Mouse (Mus musculus) urinary bladder, adult 2 months (tissue): ENCODE data around the gene Acbd6. TPM values are rescaled to one million over a fixed set of nuclear protein-coding genes. Genes with fewer than 3 reads are reported as not detected.

Experiments
- DNase-seq: peaks from one replicate; pipeline ENCODE4 v3.0.0; 2022; ENCODE audit warnings: low spot score
- polyA plus RNA-seq: library from polyadenylated mRNA; depleted of rRNA; stranded (reverse); fragments of >200 nt; gene quantifications from 2 replicates; pipeline ENCODE4 v1.2.3, GENCODE M21; 2012

Gene Acbd6
- polyA plus RNA-seq, 1 experiment, result 89.6 TPM

DNA sequence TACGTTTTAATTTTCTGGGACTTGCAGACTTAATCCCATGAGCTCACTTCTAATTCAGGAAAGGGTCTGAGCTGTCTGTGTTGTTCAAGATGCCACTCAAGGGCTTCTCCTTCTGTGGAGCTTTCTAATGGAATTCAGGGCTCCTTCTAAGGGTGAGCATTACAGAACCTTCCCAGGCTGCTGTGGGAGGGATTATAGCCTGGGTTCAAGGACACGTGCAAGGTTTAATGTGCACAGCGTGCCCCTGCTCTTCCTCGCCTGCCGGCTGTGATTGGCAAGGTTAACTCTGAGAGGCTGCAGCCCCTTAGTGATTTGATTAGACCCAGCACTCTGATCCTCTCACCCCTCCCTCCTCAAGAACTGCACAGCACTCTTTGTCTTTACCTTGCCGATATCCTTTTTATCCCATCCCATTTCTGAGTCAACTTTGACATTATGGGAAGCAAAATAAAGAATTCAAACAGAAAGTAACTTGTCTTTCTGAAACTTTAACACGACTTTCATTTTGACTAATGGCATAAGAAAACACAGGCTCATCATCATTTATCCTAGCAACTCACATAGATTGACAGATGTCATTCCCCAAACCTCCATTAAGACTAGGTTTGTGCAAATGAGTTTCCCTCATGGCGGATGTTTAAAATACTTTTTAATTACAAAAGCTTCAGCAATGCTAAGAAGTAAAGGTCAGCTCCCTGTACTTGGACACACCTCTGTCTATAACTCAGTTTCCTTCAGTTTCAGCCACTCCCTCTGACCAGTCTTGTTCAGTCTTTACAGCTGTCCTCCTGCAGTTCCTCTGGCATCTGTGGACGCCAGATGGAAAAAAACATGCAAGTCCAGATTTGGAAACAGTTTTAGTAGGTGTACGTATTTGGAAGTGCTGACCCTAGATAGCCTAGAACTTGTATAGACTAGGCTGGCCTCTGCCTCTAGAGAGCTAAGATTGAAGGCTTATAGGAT is 88.7 kb downstream of the Acbd6 start:
- DNase-seq, result no peak

DNA sequence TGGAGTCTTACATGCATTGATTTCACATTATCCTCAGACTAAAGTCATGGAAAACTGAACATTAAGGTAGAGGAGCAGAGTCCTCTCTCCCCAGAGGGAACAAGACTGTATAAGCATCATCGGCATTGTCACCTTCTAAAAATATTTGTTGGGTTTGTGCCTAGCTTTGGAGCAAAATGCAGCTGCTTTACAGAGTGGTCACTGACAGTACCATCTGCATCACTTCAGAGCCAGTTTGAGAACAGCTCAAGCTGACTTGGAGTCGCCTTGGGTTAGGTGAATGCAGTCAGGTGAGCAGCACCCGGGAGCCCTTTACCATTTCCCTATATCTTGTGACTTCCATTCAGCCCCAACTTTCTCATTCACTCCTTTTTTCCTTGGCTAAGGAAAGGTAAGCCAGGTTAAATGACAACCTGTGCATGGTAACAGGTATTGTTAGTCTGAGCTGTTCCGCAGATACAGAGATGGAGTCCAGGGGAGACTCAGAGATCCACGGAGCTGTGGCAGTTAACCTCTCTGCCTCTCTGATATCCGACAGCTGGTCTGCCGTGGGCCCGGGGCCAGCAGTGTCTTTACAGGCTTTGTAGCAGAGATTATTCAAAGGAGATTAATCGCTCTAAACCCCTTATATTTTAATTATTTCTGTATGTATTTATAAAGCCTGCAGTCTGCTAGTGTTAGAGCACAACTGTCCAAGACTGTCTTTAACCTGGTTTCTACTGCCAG is 92.4 kb downstream of the Acbd6 start:
- no peak for DNase-seq

GRCm38 (mm10) chr1:155654961-155655360 is 97.0 kb downstream of the Acbd6 start:
- no peak for DNase-seq

DNA sequence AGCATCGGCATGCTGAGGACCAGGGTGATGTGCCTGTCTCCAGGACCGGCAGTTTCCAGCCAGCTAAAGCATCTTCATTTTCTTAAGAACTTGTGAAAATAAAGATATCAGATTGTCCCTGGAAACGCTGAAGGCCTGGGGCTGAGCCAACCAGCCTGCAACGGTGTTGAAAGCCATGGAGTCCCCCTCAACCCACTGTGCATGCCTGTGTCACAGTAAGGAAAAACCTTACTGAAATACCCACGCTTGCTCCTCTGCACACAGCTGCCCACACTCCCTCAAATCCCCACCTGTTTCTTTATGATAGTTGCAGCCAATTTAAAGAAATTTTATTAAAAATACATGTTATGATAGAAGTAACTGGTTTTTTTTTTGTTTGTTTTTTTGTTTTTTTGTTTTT is 98.4 kb downstream of the Acbd6 start:
- DNase-seq, result no peak

- DNase-seq, result no peak
Measured at GRCm38 (mm10) chr1:155663994-155664393, 106.1 kb downstream of the Acbd6 start.

DNA sequence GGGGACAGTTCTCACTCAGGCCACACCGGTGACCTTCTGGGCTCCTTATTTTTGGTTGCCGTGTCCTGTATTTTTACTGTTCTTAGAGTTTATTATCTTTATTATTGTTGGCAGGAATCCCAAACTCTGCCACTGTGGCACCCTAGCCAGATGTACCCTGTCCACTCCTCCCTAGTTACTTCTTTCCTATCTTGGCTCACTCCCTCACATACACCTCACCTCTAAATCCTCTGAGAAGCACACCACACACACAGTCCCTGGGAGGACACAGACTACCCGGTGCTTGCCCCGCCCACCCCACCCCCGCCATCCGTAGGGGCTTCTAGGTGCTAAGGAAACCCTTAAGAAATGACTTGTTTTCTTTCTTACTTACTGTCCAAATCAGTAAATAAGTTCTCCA is 117.7 kb downstream of the Acbd6 start:
- DNase-seq, result no peak

- DNase-seq, result no peak
Measured at GRCm38 (mm10) chr1:155681116-155681799, 123.3 kb downstream of the Acbd6 start.

DNA sequence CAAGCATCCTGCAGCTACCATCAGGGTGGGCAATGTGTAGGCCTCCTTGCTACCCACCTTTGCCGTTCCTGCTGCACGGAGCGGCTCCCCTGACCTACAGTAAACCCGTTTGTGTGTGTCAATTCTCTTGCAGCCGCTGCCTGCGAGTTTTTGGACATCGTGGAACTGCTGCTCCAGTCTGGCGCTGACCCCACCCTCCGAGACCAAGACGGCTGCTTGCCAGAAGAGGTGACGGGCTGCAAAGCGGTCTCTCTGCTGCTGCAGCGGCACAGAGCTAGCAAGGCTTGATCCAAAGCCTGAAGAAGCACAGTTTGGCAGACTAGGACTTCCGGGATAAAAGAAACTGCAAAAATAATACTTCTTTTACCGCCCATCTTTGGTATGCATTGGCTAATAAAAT is 128.9 kb downstream of the Acbd6 start:
- DNase-seq, result no peak

- no peak for DNase-seq
Measured at GRCm38 (mm10) chr1:155689141-155689540, 131.2 kb downstream of the Acbd6 start.

- no peak for DNase-seq
Measured at GRCm38 (mm10) chr1:155689558-155689957, 131.6 kb downstream of the Acbd6 start.

GRCm38 (mm10) chr1:155692230-155692629 is 134.3 kb downstream of the Acbd6 start:
- no peak for DNase-seq

GRCm38 (mm10) chr1:155693026-155693425 is 135.1 kb downstream of the Acbd6 start:
- no peak for DNase-seq

GRCm38 (mm10) chr1:155693443-155693842 is 135.5 kb downstream of the Acbd6 start:
- DNase-seq, result no peak

- DNase-seq, result no peak
Measured at GRCm38 (mm10) chr1:155698373-155699159, 140.6 kb downstream of the Acbd6 start.

DNA sequence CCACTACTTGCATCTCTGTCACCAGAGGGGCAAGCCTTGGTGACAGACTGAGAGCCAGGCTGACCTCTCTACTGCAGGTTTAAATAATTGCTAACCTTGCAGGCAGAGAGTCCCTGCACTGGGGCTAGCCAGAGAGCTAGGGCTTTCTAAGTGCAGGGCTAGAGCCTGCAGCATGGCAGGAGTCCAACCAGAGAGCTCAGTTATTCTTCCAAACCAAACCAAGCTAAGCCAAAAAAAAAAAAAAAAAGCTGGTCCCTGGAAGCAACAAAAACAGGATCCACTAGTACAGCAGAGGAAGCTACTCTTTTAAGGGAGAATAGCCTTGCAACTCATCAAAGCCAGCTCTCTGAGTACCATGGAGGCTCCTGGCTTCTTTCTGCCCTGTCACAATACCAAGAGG is 143.0 kb downstream of the Acbd6 start:
- no peak for DNase-seq

- DNase-seq, result no peak
Measured at GRCm38 (mm10) chr1:155703191-155703680, 145.3 kb downstream of the Acbd6 start.

- DNase-seq, result no peak
Measured at GRCm38 (mm10) chr1:155704182-155704581, 146.3 kb downstream of the Acbd6 start.

- DNase-seq, result no peak
Measured at GRCm38 (mm10) chr1:155713306-155713705, 155.4 kb downstream of the Acbd6 start.

GRCm38 (mm10) chr1:155715366-155715765 is 157.4 kb downstream of the Acbd6 start:
- no peak for DNase-seq

- DNase-seq, result no peak
Measured at GRCm38 (mm10) chr1:155717301-155717700, 159.4 kb downstream of the Acbd6 start.

GRCm38 (mm10) chr1:155718851-155719250 is 160.9 kb downstream of the Acbd6 start:
- DNase-seq, result no peak
